Mouse (Mus musculus) megakaryocyte, embryonic 14.5 days (primary cell): ENCODE results near the gene 2010111I01Rik.

Experiments used
- FLI1 ChIP-seq: IDR thresholded peaks from 2 replicates; pipeline ENCODE4 v1.6.1; 2012; ENCODE audit warnings: low read length, inconsistent platforms, mixed read lengths
- GATA1 ChIP-seq: IDR thresholded peaks from 3 replicates; pipeline ENCODE4 v1.6.1; 2012; ENCODE audit warnings: mixed read lengths, low read length, inconsistent platforms, borderline replicate concordance

DNA sequence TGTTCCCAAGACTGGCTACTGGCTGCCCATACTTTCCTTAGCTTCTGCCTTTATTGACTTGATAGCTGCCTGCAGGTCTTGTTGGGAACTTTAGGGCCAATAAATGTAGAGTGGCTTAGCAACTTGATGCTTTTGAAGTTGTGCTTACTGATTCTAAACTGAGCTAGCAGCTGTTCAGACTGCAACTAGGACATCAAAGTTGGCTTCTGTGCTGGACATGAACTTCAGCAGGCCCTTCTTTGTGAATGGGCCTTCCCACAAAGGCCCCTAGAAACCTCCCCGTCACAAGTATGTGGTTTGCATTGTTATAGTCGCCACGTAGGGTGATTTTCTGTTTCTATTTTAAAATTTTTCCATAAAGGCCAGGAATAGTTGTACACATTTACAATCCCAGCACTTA, 19.8 kb downstream of the 2010111I01Rik start:
- TF ChIP-seq FLI1, result no peak
- no peak for TF ChIP-seq GATA1
